Mouse (Mus musculus) cerebellum, postnatal 36 days (tissue): ENCODE measurements around the gene Parp4.

Source experiments
- DNase-seq, 2 experiments: peaks; one replicate each; pipeline ENCODE4 v3.0.0; 2021 to 2022; ENCODE audit warnings: mixed read lengths in 2 of 2

Gene Parp4

DNA sequence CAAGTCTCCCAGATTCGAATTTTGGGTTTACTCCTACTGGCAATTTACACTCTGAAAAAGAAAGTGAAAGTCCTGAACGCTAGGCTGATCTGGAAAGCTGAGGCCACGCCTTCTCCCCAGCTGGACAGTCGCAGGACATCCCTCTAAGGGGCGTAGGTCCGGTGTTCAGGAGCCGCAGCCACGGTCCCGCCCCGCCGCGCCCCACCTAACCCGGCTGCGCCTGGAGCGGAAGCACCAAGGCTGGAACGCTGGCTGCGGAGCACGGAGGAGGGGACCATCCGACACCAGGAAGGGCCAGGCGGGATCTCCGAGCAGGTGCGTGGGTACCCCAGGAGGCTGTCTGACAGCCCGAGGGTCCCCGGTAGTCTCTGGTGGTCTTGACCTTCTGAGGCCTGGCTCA, at the start of gene Parp4, which contains the start of gene Cenpj:
Gene Parp4 (plus strand): TSS at position 204 of the 400 bp plus-strand sequence.
Gene Cenpj (minus strand): TSS at position 10 of the 400 bp plus-strand sequence.
- peak; percentile 60 to 64 for DNase-seq

DNA sequence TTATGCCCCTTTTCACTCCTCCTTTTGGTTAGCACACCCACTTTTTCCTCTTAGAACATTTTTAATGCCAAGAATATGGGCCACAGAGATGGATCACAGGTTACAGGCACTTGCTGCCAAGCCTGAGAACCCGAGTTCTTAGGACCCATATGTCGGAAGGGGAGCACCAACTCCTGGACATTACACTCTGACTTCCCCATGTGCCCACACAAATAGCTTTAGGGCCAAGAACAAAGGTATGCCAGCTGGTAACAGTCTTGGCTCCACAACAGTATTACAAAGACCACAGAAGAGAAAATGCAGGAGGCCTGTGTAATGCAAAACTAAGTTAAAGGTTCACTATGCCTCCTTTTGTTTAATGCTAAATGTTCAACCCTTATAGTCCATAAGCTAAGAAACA, 44.6 kb upstream of the Parp4 start:
- peak; percentile 17 to 29 for DNase-seq

DNA sequence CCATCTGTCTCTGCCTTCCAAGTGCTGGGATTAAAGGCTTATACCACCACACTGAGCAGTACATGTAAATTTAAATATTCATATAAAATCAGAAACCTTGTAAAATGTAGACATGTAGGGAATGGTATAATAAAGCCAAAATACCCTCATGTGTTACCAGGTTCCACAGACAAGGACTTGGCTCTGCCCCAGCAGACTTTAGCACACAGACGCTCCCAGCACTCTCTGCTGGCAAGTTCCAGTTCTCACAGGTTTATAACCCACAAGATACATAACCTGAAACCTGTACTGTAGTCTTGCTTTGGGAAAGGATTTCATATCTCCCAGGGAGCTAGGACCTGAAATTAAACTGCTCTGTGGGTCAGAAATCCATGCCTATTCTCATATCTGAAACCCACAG, 30.5 kb upstream of the Parp4 start:
- no peak for DNase-seq

DNA sequence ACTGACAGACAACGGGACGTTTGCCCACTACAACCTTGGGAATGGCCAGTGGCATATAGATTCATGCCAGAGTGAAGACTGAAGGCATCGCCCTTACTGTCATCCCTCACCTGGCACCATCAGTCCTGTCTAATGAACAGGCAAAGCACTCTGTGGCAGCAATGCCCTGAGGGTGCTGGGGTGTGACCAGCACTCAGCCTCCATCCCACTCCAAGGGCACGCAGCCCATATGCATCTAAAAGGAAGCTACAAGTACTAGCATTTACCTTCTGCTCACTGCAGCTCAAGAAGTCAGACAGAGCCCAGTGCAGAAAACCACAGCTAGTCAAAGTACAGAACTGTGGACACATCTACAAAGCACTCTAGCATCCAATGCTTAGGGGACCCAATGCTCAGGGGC, 29.9 kb upstream of the Parp4 start:
- DNase-seq = no peak

DNA sequence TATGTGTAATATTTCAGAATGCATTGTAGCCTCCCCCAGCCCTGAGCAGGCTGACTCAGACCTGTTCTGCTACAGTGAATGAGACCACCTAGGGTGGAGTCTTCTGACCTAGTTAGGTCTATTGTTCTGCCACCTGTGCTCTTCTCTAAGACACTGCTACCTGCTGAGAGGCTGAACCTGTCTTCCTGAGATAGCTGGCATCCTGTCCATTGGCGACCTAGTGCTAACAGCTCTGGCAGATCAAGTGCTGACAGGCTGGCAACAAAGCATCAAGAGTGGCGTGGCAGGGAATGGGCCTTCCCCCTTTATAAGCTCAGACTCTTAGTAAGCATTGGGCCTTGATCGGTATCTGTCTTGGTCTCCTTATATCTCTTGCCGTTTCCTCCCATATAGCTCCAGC, 24.5 kb upstream of the Parp4 start:
- peak; percentile 77 to 84 for DNase-seq

DNA sequence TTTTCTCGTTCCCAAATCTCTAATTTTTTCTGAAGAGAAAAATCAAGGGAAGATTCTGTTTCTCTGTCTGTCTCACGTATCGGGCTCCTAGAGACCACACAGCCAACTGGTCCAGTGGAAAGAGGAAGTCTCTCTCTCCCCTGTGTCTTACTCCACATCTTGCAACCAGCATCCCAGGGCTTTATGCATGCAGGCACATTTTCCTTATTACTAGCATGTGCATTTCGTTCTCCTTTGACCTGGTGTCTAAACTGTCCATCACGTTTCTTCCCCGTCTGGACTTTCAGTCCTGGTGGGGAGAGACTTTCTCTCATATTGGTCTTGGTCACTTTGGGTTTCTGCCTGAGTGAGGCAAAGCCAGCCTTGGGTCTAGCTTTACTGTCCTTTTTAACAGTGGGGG, 22.5 kb upstream of the Parp4 start:
- DNase-seq = no peak

DNA sequence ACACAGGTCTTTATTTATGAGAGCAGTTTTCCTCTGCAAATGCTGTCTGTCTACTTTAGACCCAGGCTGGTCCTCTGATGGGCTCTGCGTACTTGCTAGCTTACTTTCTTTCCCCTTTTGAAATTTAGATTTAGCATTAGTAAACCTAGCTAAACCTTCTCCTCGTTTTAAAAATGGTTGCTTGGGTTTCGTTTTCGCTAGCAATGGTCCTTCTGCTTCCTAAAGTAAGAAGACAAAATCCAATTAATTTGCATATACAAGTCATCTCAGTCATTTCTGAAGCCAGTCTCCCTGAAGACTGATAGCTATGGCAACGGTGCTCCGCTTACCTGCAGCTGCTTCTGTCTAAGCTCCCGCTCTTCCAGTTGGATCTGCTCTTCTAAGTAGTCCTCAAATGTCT, 22.1 kb upstream of the Parp4 start:
- no peak for DNase-seq

DNA sequence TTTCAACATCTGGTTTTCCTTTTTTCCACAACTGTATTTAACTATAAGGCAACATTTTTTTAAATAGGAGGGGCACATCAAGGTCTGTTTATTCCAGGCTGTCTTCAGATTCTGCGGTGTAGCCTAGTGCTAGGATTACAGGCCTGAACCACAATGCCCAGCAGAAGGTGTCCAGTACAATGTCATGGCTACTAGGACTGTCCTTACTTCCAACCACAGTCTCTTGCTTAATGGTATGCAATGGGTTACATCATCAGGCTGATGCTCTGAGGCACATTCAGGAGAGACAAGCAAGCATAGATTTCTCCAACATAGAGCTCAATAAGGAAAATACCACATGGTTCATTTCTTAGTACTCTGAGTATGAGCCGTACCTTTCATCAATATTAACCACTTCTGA, 20.7 kb upstream of the Parp4 start:
- DNase-seq = no peak

DNA sequence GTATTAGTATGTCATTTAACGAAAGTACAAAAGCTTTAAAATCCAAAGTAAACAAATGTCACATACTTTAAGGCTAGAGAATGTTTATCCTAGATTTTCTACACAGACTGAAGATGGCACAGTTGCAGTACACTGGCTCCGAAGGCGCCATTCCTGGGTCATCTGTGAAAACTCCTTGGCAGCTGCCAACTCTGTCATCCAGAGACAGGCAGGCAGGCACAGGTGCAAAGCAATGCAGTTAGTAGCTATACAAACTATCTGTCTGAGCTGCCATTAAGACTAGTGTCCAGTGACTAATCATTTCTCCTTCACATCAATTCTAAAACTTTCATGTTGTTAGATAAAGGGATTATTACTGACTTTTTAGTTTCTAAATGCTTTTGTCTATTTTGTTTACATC, 16.3 kb upstream of the Parp4 start:
- DNase-seq = no peak

DNA sequence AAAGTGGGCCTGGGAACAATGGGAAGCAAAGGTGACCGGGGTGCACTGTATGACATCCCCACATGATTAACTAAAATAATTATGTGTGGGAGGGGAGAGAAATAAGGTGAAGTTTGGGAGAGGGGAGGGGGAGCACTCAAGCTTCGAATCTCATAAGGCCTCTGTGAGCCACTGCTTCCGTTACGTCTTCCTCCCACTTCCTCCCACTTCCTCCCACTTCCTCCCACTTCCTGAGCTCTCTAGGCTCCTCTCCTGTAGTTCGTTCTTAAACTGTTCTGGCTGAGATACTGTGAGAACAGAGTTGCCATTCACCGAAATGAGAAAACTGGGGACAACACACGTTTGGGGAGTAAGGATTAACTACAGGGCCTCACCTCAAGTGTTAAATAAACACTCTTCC, 7.9 kb upstream of the Parp4 start:
- DNase-seq = no peak

DNA sequence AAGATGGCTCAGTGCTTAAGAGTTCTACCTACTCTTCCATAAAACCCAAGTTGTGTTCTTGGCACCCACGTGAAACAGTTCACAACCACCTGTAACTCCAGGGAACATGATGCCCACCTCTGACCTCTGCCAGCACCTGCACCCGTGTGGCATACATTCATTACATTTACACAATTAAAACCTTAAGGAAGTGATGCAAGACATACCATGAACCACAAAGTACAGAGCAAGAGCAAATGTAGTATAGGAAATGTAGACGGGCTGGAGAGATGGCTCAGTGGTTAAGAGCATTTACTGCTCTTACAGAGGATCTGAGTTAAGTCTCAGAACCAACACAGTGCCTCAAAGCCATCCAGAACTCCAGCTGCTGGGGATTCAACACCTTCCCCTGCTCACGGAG, 6.4 kb upstream of the Parp4 start:
- DNase-seq = no peak

DNA sequence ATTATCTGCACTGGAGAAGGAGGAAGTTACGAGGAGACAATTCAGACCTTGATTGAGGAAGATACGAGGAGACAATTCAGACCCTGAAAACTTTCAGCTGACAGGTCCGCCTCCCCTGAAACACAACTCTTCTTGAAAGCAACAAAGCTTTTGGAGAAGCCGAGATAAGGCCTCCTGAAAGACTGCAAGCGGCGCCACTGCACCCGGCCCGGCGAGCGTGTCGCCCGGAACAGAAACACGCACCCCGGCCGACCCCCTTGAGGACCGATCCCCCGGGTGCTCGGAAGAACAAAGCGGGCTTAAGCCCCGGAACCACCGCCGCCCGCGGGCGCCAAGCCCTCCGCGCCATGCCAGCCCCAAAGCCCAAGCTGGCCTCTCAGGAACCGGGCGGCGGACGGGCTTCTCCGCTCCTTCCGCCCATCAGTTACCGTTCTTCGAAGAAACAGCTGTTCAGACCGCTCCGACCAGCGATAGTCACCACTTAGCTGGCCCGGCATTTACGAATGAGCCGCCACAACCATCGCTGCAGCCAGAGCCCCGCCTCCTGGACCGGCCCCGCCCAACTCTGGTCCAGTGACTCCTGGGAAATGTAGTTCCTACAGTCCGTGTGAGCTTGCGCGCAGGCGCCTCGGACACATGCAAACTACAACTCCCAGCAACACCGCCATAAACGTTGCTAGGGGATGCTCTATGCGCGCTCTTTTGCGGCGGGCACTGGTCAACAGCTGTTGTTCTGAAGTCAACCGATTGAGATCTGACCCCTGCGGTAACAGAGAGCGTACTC, 3.9 kb upstream of the Parp4 start:
- peak; percentile 95 for DNase-seq

DNA sequence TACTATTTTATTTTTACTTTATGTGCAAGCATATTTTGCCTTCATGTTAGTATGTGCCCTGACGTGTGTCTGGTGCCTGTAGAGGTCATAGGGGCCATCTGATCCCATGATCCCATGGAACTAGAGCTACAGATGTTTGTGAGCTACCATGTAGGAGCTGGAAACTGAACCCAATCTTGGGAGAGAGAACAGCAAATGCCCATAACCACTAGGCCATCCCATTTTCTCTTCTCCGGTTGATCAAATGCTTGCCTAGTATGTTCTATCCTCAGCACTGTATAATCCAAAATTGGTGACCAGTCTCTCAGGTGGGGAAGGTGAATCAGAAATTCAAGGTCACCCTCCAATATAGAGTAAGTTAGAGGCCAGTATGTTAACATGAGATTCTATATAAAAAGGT, 2.9 kb upstream of the Parp4 start:
- DNase-seq = no peak

DNA sequence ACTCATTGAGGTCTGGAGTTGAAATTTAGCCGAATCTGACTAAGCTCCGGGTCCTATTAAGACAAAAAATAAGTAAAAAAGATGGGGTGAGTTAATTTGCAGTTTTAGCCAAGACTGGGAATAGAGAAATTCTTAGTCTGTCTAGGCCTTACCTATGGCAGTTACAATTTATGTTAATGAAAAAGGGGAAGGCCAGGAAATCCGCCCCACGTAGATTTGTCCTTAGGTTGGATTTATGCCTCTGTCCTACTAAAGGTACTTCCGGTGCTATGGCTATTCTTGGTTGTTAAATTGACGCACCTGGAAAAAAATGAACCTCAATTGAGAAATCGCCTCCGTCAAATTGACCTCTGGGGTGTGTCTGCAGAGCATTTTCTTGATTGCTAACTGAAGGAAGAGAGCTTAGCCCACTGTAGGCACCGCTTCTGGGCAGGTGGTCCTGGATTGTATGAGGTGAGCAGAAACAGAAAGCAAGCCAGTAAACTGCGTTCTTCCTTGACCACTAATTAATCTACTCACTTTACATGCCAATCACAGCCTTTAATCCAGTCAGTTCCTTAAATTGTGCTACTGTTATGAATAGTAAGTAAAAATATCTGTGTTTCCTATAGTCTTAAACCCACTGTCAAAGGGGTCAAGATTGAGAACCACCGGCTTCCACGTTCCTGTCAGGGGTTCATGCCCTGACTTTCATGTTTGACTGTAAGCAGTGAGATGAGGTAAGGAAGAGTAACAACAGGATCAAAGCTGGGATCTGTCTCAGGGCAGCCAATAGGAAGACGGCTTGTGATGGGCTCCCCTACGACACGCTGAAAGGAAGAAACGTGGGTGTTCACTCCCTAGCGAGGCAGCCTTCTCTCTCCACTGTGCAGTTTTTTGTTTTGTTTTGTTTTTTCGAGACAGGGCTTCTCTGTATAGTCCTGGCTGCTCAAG, 816 bp downstream of the Parp4 start:
- no peak for DNase-seq

DNA sequence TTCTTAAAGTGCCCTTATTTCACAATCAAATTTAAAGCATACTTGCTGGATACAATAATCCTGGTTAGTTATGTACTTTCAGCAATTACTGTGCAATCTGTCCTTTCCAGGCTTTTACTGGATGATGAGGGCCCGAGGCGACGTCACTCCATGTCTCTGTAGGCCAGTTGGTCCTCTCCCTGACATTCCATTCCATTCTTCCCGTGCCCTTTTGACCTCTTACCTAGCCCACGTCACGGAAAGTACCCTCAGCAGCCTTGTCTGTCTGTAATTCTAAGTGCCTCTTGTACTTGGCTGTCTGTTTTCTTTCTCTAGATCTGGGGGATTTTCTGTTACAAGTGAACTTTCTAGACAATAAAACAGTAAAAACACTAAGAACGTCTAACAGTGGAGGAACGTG, 3.6 kb downstream of the Parp4 start:
- DNase-seq = no peak

DNA sequence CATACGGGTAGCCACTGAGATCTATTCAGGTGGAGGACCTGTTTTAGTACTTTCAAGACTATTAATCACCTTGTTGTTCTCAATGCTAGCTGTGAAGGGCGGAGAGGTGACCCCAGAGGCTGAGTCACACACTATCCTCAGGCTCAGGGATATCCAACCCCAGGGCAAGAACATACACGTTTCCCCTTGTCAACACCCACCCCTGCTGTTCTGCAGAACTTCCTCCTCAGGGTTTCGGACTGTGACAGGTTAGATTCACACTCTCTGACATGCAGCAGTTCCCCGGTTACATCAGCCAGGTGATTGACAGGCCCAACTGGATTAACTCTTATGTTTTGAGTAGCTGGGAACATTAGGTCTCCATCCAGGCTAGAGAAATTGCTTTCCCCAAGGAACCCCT, 5.7 kb downstream of the Parp4 start:
- no peak for DNase-seq

DNA sequence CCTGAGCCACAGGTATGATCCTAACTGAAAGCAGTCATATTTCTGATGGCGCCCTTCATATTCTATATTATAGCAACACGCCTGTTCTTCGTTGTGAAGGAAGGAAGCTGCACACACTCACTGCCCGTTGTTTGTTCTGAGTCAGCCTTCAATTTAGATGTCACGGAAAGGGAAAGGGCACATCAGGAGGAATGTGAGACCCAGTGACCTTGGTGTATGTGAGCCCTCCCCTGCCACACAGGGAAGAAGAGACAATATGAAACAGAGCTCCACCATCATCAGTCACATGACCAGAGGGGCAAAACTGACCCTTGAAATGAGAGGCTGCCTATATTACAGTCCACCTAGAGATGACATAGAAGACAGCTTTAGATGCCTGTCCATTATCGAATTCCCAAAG, 6.9 kb downstream of the Parp4 start:
- DNase-seq = no peak

DNA sequence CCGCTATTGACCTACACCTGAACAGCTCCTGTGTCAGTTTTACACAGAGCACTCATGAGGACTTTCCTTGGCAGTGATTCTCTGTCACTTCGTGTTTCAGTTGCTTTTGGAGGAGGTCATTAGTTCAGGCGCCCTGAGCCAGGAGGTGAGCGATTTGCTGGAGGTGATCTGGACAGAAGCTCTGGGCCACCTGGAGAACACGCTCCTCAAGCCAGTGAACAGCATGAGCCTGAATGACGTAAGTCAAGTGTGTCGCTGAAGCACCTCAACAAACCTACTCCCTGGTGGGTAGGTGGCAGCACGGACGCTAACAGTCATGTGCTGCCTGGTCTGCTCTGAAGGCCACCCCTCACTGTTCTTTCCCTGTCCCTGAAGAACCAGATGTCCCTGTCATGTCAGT, 16.8 kb downstream of the Parp4 start:
- peak; percentile 13 to 15 for DNase-seq

DNA sequence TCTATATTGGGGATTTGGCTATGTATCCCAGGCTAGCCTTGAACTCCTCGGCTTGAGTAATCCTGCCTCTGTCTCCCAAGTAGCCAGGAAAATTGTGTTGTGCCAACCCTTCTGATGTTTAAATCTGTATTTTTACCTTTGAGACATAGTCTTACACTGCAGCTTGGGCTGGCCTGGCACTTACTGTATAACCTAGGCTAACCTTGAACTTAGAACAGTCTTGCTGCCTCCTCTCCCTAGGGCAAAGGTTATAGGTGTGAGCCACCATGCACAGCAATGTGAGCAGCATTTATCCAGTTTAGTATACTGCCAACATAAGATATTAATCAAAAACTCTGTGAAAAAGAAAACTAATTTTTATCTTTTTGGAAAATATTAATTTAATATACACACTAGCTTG, 19.4 kb downstream of the Parp4 start:
- no peak for DNase-seq

DNA sequence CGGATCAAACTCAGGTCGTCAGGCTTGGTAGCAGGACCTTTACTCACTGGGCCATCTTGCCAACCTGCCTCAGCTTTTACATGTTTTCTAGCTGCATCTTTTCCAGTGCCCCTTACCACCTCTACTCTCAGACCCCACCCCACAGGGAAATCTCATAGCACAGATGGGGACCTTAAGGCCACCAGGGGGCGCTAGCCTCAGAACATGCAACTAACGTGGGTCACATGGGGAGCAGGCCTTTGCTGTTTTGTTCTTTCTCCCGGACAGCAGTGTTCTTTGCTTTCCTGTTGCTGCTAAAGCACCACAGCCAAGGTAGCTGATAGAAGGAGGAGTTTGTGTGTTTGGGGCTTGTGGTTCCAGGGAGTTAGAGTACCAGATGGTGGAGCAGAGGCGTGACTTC, 23.3 kb downstream of the Parp4 start:
- DNase-seq = peak; percentile 20 to 32

DNA sequence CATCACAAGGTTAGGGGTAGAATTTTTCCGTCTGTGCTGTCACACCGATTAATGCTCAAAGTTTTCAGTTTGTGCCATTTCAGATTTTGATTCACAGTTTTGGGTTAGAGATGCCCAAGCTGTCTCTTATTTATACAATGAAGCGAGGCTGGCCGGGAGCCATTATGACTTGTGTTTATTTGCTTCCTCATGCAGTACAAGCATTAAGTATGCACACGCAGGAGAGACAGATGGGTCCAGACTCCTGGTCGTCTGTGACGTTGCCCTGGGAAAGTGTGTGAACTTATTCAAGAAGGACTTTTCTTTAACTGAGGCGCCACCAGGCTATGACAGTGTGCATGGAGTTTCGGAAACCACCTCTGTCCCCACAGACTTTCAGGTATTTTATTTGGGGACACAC, 26.6 kb downstream of the Parp4 start:
- DNase-seq = no peak

DNA sequence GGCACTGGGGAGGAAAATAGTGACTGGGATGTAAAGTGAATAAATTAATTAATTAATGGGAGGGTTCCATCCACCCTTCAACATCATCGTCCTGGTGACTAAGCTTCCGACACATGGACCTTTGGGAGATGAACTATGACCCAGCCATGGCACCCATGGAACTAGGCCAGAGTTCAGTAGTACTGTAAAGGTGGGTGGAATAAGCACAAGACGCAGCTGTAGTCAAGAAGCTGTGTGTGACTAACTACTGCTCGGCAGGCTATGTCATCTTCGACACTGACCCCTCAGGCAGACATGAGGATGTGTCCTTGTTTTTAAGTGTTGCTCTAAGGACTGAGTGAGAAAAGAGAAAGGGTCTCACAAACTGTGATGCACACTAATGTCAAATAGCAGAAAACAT, 29.0 kb downstream of the Parp4 start:
- DNase-seq = no peak

DNA sequence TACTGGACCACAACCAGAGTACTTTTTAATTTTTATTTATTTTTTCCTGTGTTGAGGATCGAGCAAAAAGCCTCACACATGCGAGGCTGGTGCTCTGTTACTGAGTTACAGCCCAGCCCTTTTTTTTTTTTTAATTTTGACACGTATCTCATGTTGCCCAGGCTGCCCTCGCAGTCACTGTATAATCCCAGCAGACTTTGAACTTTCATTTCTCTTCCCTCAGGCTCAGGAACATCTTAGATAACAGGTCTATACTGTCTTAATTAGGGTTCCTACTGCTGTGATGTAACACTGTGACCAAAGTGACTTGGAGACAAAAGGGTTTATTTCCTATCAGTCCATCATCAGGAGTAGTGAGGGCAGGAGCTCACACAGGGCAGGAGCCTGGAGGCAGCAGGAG, 29.7 kb downstream of the Parp4 start:
- DNase-seq = no peak

DNA sequence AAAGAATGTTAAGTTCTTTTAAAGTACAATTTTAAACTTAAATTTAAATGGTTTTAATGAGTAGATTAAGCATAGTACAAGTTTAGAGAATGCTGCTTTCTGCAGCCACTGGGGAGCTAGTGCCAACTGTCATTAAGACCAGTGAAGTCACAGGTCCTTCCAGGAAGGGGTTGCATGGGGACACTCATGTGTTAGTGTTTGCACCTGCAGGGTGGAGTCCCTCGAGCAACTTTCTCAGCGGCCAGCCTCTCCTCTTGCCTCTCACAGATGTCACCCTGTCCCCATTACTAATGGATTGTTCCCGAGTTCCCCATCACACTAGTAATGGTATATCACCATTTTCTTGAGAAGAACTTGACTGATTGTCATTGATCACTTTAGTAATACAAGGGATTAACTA, 37.8 kb downstream of the Parp4 start:
- DNase-seq = no peak
